Mouse (Mus musculus) hematopoietic stem cell, adult 5-6 weeks (primary cell): ENCODE results near the gene Ddrgk1. TPM values are rescaled to one million over a fixed set of nuclear protein-coding genes. Genes with fewer than 3 reads are reported as not detected.
A peak's percentile ranks its signal among the peaks of the same experiment; 100 is the strongest.

Experiments
- ATAC-seq, 2 experiments: fragments of 125-278 bp in 1 of 2; replicated peaks in 1 of 2; 2 replicates each; pipeline ENCODE4 v1.8.0; 2016 to 2017; ENCODE audit warnings: inconsistent platforms in 2 of 2, mild to moderate bottlenecking in 2 of 2, moderate number of reproducible peaks in 2 of 2, low read depth in 1 of 2, moderate TSS enrichment in 1 of 2; ENCODE audit not compliant: low FRiP score in 2 of 2, poor library complexity in 2 of 2, severe bottlenecking in 2 of 2, insufficient read depth in 1 of 2, low TSS enrichment in 1 of 2
- total RNA-seq: library from RNA; stranded (forward); fragments of 172-1452, 232-1000 nt; gene quantifications from 2 replicates; pipeline ENCODE4 v1.2.3, GENCODE M21; 2017

The Ddrgk1 gene
- 97.6 and 97.7 TPM in 2 replicates for total RNA-seq

- peak; percentile 87 to 88 for ATAC-seq
These were observed at the start of gene Ddrgk1 for GRCm38 (mm10) chr2:130664102-130664701. Ddrgk1 (minus strand) TSS chr2:130664659.

- ATAC-seq, result peak; percentile 51 to 56; a peak in 3 of 4 replicates
These were observed 42.6 kb upstream of the Ddrgk1 start for GRCm38 (mm10) chr2:130707057-130707456.

GRCm38 (mm10) chr2:130706602-130707001, 42.1 kb upstream of the Ddrgk1 start:
- no peak for ATAC-seq

- no peak for ATAC-seq
These were observed 40.7 kb upstream of the Ddrgk1 start for GRCm38 (mm10) chr2:130705178-130705577.

GRCm38 (mm10) chr2:130704040-130705001, 39.9 kb upstream of the Ddrgk1 start:
- ATAC-seq, result no peak

- ATAC-seq, result no peak
These were observed 33.4 kb upstream of the Ddrgk1 start for GRCm38 (mm10) chr2:130697821-130698266.

- peak; percentile 28 to 72 for ATAC-seq
These were observed 32.8 kb upstream of the Ddrgk1 start, which contains the start of gene Slc4a11 for GRCm38 (mm10) chr2:130697153-130697810. Slc4a11 (minus strand) TSS chr2:130697519.

- 0 out of 4 replicates have a peak, but pooled peaks have one; percentile 8 for ATAC-seq
These were observed 32.3 kb upstream of the Ddrgk1 start for GRCm38 (mm10) chr2:130696700-130697152.

GRCm38 (mm10) chr2:130693563-130693962, 29.1 kb upstream of the Ddrgk1 start:
- ATAC-seq, result no peak

- ATAC-seq, result no peak
These were observed 24.6 kb upstream of the Ddrgk1 start for GRCm38 (mm10) chr2:130689011-130689410.

- no peak for ATAC-seq
These were observed 21.0 kb upstream of the Ddrgk1 start for GRCm38 (mm10) chr2:130685426-130685825.

- no peak for ATAC-seq
These were observed 17.1 kb upstream of the Ddrgk1 start for GRCm38 (mm10) chr2:130681531-130681930.

- ATAC-seq, result no peak
These were observed 15.4 kb upstream of the Ddrgk1 start for GRCm38 (mm10) chr2:130679899-130680298.

GRCm38 (mm10) chr2:130679154-130679553, 14.7 kb upstream of the Ddrgk1 start:
- ATAC-seq, result no peak

GRCm38 (mm10) chr2:130677211-130677610, 12.8 kb upstream of the Ddrgk1 start:
- ATAC-seq, result no peak

- peak; percentile 64 to 68 for ATAC-seq
These were observed 3.1 kb upstream of the Ddrgk1 start, which contains the start of gene Itpa for GRCm38 (mm10) chr2:130667559-130667958. Itpa (plus strand) TSS chr2:130667610.

GRCm38 (mm10) chr2:130663342-130663741, 1.1 kb downstream of the Ddrgk1 start:
- no peak for ATAC-seq
